Mouse (Mus musculus): Measurements from ENCODE around the gene Rabif. TPM values are rescaled to one million over a fixed set of nuclear protein-coding genes. Genes with fewer than 3 reads are reported as not detected.

The Rabif gene
- polyA plus RNA-seq, 1 experiment from 2014 or later: 41.6 TPM

Other genes with a start within 250 kb of the Rabif start
- gene Myog, start 204.7 kb upstream of the Rabif start, polyA plus RNA-seq (2016; fragmentation: Nextera tagmentation; extraction: Ambion mirVana): 1.2 TPM in 1 of 2 replicates, not detected in the other
- gene Ppfia4, start 161.7 kb upstream of the Rabif start, polyA plus RNA-seq (2016; fragmentation: Nextera tagmentation; extraction: Ambion mirVana): 3.1 and 3.2 TPM in 2 replicates
- gene Tmem183a, start 132.7 kb upstream of the Rabif start, polyA plus RNA-seq (2016; fragmentation: Nextera tagmentation; extraction: Ambion mirVana): 130 and 131 TPM in 2 replicates
- not detected in 2 replicates for gene 4933406M09Rik, start 108.7 kb upstream of the Rabif start, polyA plus RNA-seq (2016; fragmentation: Nextera tagmentation; extraction: Ambion mirVana)
- gene Cyb5r1, start 89.1 kb upstream of the Rabif start, polyA plus RNA-seq (2016; fragmentation: Nextera tagmentation; extraction: Ambion mirVana): 19.2 and 21.5 TPM in 2 replicates
- 61.1 and 65.1 TPM in 2 replicates for gene Adipor1, start 79.3 kb upstream of the Rabif start, polyA plus RNA-seq (2016; fragmentation: Nextera tagmentation; extraction: Ambion mirVana)
- gene Klhl12, start 39.1 kb upstream of the Rabif start, polyA plus RNA-seq (2016; fragmentation: Nextera tagmentation; extraction: Ambion mirVana): 33.2 and 34.1 TPM in 2 replicates
- not detected in 2 replicates for gene Mgat4e, start 55.0 kb downstream of the Rabif start, polyA plus RNA-seq (2016; fragmentation: Nextera tagmentation; extraction: Ambion mirVana)
- gene Kdm5b, start 65.5 kb downstream of the Rabif start, polyA plus RNA-seq (2016; fragmentation: Nextera tagmentation; extraction: Ambion mirVana): 98.2 and 103 TPM in 2 replicates
- gene Syt2, start 152.0 kb downstream of the Rabif start, polyA plus RNA-seq (2016; fragmentation: Nextera tagmentation; extraction: Ambion mirVana): 0.95 and 1.2 TPM in 2 replicates